Mouse (Mus musculus) right cerebral cortex, adult 18-20 months (tissue): ENCODE measurements around the gene Foxo3.

Source experiments
- DNase-seq: peaks from one replicate; pipeline ENCODE4 v3.0.0; 2022; ENCODE audit warnings: mixed read lengths

Gene Foxo3

DNA sequence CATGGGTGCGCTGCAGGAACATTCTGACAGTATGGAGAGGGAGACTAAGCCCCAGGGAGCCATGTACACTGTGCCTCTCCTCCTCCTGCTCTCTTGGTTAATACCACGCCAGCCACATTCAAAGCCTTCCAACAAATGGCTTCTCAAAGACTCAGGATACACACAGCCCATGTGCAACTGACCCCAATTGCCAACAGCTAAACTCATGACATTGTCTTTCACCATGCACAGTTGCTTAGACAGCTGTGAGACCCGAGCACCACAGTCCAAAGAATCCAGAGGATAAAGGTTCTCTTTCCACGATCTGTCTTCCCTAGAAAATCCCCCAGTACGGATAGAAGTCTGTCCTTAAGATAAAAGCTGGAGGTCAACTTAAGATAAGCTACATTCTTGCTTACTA lies 27.9 kb downstream of the Foxo3 start:
- DNase-seq = no peak

DNA sequence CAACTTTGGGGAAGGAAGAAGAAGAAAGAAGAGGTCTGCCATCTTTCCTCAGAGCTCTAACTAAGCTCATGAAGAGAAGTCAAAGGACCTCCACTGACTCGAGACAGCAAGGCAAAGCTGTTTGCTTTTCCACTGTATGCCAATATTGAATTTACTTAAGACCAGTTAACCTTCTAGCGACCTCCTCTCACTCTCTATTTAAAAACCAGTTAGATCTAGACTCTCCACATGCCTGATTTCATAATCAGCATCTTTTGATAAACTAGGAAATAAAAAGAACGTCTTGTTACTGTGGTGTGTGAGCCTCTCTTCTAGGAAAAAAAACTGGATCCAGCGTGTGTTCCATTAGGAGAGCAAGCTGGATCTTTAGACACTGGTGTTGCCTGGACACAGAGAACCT lies 28.4 kb downstream of the Foxo3 start:
- no peak for DNase-seq

DNA sequence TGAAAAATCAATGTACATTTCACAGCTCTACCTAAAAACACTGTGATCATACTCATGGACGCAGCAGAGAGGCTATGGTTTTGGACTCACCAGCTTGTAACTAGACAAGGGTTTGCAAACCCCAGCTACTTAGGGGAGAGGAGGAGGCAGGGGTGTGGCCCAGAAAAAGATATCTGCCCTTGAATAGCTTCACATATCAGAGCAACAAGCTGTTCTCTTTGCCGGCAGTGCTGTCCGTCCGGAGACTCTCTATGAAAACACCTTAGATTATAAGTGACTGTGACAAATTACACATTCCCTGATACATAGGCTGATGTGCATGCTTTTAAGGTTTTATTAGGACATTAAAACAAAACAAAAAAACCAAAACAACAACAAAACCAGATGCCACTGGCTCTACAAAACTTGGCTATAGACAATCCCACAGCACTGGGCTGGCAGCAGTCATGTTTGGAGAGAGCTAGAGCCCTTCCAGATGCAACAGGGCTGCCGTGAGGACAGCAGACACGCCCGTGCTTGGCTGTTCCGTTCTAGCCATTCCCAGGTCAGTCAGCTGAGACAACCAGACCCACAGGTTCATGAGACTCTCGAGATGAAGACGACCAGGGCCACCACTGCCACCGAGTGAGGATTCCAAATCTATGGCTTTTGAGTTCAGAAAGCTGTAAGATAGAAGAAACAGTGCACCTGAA lies 29.3 kb downstream of the Foxo3 start:
- DNase-seq = no peak

DNA sequence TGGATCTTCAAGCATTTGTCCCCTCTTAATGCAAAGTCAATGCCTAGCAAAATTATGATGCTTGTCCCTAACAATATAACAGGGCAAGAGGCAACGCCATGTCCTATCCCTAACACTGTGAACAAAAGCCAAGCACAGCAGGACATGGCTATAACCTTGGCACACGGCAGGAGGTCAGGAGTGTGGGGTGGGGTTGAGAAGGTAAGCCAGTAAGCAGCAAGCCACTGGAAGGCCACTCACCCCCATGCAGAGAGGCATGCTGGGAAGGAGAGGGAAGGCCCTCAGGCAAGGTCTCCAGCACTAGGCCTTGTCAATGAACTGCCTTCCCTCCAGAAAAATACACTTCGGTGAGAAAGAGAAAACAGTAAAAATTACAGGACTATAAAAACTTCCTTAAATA lies 30.1 kb downstream of the Foxo3 start:
- no peak for DNase-seq

DNA sequence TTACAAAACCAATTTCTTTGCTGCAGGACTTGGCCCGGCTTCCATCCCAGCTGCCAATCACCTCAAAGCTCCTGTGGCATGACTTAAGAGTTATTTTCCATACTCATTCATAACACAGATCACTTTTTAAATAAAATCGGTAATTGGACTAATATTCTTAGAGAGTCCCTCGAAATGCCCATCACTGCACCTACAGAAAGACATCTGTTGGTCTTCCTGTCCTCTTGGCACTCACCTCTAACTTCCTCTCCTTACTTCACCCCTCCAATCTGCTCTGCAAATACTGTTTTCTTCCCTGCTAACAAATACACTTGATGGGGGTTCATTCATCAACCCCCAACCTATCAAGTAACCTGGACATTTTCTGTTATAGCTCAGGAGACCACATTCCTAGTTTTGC lies 30.9 kb downstream of the Foxo3 start:
- no peak for DNase-seq

DNA sequence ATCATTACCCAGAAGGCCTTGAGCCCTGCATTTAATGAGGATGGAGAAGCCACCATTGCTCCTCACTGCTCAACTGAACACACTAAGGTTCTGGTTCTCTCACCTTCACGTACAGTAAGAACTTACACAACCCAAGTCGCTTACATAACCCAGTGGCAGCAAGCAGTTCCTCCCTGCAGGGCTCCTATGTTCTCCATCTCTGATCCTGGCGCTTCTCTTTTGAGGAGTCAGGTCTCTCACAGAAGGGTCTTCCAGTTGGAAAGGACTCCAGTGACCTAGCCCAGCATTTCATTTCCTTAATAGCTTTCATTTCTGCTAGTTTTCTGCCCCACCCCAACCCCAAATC lies 31.3 kb downstream of the Foxo3 start:
- DNase-seq = no peak

DNA sequence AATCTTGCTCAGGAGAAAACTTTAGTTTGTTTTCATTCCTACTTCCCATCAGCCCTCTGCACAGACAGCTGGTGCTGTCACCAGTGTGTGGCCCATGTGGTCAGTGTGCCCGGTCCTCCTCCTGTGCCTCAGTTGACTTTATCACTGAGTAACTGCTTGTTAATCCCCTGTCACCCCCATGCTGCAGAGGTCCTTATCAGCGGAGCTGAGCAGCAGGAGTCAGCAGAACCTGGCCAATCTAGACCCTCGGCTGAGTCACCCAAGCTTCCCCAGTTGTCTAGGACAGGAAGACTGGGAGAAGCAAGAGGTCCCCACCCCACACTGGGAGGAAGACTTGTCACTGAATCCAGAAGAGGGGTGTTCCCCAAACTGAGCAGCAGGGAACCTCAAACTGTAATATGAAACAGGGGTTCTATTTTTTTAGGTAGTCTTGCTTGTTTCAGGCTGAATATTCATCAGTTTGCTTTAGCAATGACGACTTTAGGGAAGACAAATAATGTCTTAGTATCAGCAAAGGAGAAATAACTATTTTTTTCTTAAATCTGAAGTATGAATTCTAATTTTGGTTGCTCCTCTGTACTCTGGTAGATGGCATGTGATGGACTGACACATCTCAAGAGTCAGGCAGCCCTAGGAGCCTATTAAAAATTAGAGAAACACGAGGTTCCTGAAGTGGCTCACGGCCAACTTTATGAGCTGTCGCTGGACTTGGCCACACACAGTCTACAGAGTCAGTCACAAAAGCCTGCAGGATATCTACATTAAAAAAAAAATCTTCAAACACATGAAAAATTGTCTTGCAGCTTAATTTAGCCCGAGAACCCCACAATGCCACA lies 31.9 kb downstream of the Foxo3 start:
- no peak for DNase-seq

DNA sequence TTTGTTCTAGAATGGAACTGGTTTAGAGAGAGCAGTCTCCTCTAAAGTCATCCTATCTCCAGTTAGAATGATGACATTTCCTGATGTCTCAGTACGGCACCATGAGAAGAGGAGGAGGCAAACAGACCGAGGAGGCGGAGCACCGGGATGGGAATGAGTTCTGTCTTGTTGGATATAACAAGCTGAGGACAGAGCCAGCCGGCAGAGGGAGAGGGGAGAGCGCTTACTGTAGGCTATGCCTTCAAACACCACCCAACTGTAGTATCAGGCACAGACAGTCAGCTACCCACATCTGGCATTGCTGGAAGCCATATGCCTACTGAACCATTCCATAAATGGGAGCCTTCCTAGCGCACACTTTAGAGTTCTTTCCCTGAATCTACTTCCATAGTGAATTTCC lies 32.6 kb downstream of the Foxo3 start:
- DNase-seq = no peak

DNA sequence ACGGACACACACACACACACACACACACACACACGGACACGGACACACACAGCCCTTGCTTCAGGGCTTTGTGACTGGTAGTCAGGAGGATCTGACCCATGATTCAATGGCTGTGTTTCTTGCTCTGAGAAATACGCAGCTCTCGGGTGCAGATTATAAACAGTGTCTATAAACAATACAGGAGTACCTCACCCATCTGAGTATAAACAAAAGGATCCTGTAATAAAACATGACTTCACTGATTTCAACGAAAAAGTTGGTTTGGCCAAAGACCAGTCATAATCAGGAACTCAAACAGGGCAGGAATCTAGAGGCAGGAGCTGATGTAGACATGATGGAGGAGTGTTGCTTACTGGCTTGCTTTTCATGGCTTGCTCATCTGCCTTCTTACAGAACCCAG lies 34.1 kb downstream of the Foxo3 start:
- no peak for DNase-seq

DNA sequence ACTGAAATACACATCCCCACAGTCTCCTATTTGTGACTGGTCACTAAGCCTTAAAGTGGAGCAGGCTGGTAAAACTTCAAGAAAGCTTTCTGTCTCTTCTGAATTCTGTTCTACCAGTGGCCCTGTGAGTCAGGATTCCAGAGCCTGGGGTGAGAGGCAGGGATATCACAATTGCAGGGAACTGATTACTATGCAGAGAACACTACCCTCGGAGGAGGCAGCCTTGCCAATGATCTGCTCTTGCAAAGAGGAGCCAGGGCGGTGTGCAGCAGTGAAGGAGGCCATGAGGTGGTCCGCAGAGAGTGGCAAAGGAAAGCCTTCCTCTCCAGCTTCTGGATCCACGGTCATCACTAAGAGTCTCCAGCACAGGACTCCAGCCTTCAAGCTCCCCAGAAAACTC lies 34.8 kb downstream of the Foxo3 start:
- DNase-seq = peak; percentile 24

DNA sequence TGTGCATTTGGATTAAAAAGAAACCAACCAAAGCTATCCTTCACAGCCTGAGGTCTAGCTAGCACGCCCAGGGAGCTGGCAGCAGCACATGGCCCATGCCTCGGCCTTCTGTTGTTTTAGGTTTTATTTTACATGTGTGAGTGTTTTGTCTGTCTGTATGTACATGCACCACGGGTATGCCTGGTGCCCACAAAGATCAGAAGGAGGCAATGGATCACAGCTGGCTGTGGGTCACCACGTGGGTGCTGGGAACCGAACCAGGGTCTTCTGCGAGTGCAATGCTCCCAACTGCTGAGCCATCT lies 36.8 kb downstream of the Foxo3 start:
- no peak for DNase-seq

DNA sequence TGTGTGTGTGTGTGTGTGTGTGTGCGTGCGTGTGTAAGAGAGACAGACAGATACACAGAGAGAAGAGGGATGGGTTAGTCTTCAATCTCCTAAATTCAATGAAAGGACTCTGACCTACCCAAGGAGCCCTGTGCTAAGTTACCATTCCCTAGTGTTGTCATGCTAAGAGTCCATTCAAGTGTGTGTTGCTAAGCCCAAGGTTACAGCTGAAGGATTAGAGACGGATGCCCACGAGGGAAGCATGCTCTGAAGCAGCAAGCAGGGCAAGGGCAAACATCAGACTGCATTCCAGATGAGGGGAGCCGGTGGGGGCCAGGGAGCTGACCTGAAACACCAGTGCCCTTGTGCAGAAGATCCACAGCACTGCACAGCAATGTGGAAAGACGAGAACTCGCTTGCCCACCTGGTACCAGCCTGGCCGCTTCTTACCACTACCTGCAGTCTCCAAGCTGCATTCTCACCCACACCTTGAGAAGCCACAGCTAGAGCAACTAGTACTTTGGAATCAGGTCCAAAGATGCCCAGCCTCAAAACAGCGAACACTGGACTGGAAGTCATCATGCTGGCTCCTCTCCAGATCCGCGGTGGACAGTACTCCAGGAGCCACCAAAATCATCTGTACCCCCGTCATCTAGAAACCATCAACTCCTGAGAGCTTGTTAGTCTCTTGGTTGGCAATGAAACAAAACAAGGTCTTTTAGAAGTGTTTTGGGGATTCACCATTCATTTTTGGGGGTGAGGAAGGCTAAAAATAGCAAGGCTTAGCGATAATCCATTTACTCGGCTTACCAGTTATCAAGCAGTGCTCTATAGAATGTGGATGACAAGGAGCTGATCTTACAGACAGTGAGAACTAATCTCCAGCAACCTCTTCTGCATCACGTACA lies 37.4 kb downstream of the Foxo3 start:
- no peak for DNase-seq

DNA sequence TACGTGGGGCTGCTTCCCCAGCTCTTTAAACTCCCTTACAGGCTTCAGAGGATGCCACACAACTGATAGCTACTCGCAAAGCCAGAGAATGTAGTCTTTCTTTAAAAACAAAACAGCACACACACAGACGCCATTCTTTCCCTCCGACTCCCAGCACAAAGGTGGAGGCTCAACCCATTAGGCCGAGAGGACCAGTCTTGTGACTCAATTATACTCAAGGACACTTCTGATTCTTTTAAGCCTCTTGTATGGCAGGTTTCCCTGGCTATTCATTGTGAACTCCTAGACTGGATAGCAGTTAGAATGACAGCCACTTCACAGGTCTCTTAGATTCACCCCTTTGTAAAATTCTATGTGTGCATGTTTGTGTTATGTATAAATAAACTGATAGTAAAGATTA lies 38.3 kb downstream of the Foxo3 start:
- no peak for DNase-seq

DNA sequence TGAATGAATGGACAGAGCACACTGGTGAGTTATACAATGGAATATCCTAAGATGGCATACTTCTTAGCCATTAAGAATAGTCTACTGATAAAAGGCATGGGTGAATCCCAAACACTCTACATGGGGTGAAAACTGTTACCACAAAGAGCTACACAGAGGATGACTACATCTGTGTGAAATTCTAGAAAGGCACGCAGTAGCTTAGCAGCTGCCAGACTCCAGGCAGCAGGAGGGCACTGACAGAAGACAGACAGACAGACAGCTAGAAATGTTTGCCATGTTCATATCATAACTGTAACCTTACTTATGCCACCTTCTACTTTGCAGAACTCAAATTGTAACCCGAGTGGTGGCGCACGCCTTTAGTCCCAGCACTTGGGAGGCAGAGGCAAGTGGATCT lies 39.0 kb downstream of the Foxo3 start:
- no peak for DNase-seq

DNA sequence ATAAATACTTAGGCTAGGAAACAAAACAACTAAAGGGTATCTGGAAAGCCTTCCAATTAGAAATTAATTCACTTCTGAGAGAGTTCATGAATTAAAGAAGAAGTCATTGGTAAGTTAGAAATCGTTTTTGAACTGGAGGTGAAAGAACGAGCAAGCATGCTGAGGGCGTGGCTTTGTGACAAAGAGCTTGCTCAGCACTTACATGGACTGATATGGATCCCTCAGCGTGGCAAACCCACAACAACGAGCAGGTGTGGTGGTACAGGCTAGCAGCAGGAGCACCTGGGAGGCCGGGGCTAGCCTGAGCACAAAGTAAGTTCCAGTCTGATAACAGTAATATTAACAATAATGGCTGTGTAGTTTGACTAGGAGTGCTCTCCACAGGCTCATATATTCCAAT lies 41.2 kb downstream of the Foxo3 start:
- no peak for DNase-seq

DNA sequence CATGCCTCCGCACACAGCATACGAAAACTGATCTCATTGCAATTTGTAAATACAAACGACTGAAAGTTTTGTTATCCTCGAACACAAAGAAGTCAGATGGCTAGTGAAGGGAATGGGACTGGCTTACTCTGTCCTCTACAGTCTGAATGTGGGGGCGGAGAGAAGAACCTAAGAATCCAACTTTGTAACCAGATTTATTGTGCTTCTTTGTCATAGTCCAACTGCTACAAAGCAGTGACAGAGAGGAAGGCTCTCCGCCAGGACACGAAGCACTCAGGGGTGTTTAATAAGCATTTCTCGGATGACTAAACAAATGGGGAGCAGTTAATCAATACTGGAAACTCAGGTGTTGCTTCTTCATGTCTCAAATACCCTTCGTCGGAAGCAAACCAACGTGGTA lies 43.6 kb downstream of the Foxo3 start:
- no peak for DNase-seq

DNA sequence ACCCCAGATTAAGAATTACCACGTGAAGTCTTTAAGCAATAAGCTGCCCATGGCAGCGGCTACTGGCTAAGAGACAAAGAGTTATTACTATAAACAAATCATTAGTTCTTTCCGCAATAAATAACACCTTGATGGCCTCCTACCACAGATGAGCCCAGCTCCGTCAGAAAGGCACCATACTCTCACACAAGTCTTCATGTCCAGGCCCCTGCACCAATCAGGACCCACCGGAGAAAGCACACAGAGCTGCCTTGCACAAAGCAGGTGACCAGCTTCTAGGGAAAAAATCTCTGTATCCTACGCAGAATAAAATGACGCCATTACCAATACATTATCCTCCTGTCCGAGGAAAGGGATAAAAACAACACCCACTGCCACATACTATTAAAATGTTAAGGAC lies 44.7 kb downstream of the Foxo3 start:
- no peak for DNase-seq

DNA sequence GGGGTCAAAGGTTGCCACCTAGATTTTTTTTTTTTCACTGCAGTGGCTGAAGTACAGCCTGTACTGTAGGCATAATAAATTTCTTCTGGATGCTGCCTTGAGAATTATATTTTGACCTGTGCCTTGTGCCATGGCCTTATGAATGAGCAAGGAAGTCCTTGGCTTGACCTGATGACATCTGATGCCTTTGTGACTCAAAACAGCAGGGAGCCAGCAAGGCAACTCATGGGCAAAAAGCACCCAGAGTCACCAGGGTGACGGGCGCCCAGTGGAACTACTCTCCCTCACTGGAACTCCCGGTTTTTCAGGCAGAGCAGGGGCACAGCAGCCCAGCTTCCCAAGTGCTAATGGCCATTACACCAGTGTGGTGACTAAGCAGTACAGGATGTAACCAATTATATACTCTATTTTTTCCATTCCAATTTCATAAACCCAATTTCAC lies 45.4 kb downstream of the Foxo3 start:
- DNase-seq = no peak

DNA sequence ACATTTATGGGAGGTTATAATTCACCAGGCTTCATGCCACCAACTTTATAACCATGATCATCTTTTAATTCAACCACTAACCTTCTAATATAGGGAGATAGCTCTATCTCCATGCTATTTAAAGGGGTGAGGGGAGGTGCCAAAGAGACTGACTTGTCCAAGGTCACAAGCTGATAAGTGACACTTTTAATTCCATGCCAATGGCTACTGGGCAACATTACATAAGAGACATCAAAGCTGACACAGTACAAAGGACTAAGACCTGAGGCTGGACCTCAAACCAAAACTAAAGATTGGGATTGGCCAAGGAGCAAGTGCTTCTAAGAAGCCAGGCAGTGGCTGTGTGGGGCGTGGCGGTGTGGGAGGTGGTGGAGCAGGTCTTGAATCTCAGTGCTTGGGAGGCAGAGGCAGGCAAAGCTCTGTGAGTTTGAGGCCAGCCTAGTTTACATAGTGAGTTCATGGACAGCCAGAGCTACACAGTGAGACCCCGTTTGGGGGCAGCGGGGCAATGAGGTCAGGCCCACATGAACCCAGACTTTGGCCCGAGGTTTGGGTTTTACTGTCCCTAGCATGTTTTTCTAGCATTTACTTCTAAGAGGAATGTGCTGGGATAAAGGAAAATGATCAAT lies 46.0 kb downstream of the Foxo3 start:
- DNase-seq = no peak

DNA sequence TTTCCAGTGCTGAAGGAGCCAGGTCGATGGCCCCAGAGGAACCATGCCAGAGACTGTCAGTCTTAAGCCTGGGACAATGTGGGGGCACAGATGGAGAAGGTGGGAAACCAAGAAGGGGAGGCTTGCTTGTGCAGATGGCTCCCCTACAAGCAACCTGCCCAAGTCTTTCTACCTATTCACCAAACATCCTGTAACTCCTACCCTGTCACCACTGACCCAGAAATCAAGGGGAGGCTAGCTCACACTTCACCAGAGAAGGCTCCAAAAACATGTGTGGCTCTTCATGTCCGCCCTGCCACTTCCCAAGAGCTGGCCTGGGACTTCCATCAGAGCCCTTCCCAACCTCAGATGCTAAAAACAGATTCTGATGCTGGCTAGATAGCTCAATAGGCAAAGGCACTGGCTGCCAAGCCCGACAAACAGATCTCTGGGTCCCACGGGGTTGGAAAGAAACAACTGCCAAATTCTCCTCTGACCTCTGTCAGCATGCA lies 48.8 kb downstream of the Foxo3 start:
- DNase-seq = no peak

DNA sequence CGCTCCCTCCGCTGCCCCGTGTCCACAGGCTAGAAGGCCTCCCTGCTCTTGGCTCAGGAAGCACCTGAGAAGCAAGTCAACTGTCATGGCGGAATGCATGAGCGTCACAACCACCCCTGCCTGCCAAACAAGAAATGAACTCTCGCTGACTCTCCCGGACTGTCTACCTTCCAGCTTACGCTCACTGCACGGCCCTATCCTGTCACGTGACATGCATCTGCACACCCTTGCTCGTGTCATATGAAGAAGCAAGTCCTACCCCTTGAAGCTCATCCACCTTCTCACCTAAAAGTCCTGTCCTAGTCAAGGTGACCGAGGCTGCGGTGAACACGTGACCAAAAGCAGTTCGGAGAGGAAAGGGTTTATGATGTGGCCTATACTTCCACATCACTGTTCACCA lies 50.4 kb downstream of the Foxo3 start:
- no peak for DNase-seq

DNA sequence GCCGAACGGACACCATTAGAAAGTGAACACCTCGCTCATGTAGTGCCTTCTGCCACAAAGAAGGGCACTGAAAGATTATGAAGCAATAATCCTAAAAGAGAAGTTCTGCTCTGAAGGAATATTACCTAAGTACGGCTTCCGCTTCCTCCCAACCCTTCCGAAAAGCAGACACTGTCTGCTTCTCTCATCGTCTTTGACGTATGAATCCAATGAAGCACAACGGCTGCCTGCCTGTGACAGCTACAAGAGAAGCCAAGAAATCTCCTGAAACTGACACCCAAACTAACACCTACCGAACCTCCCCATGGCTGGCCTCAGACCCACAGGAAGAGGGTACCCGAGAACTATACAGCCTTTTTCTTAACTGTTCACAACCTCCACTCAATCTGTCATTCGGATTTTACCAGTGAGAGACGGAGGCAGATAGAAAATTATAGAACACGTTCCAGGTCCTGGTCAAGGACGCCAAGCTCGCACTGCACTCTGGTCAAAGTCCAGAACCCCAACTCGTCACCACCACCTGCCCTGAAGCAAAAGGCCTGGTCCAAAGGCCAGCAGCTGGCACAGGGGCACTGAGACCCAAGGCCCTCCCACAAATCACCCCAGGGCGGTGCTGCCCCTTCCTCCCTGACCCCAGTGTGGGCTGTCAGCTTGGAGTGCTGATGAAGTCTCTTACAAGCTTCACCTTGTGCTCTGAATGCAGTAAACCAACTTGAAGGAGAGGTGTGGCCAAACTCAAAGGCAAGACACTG lies 51.2 kb downstream of the Foxo3 start:
- DNase-seq = no peak

DNA sequence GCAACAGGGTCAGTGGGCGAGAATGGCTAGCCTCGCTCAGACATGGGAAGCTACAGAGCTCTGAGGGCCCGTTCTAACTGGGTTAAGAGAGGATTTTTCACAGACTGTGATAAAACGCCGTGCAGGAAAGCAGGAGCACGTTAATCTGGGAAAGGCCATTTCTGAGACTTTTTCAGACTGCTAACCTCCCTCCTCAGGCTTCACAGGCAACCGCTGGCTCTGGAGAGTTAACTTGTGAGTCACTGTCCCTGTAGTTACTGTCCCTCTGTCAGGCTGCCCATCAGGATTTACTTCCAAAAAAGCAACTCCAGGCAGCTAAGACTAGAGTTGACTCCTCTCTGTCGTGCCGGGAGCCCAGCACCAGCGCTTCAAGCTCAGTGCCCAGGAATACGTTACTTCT lies 54.6 kb downstream of the Foxo3 start:
- no peak for DNase-seq
